Mouse (Mus musculus): ENCODE data around the gene Gm12355. TPM values are rescaled to one million over a fixed set of nuclear protein-coding genes. Genes with fewer than 3 reads are reported as not detected.
A peak's percentile ranks its signal among the peaks of the same experiment; 100 is the strongest.
"Not testable (repeated sequence)": the region's sequence is repeated elsewhere in the genome, so short reads cannot be mapped to it uniquely, and the experiment has no call there.

Gm12355 gene
- polyA plus RNA-seq (2012; rRNA removed) = 0.33 and 0.35 TPM in 2 replicates

- no peaks in the 10 kb centered on the region for H3K27me3 ChIP-seq (ENCODE audit: control insufficient read depth, insufficient read depth, low read length)
- 89% methylated on average over 10 of the region's 10 CpGs for WGBS
- TF ChIP-seq CTCF (IDR thresholded peaks at IDR 0.05; ENCODE audit: borderline replicate concordance, insufficient read depth, low read depth, low read length) = no peak
- no peak for TF ChIP-seq POLR2A (IDR thresholded peaks at IDR 0.05; ENCODE audit: borderline replicate concordance, insufficient read depth, low read length)
- H3K27ac ChIP-seq (ENCODE audit: insufficient read depth, low read length) = no peak within 1 kb of the TSS
- H3K4me3 ChIP-seq (replicated peaks; ENCODE audit: insufficient read depth, low read depth, low read length) = no peak within 1 kb of the TSS
- DNase-seq = no peak
- no peaks in the 10 kb centered on the region for H3K4me1 ChIP-seq (ENCODE audit: control insufficient read depth, insufficient read depth, low read length)
These were observed at the start of gene Gm12355, which contains the start of gene Gsdma3 for GRCm38 (mm10) chr11:98625611-98626410. Gm12355 (minus strand) TSS chr11:98625661. Gsdma3 (plus strand) TSS chr11:98626360.

GRCm38 (mm10) chr11:98673136-98673535, 47.7 kb upstream of the Gm12355 start:
- peak; percentile 49 for TF ChIP-seq CTCF (IDR thresholded peaks at IDR 0.05; ENCODE audit: borderline replicate concordance, insufficient read depth, low read depth, low read length)
- not testable (repeated sequence) for H3K27ac ChIP-seq (ENCODE audit: insufficient read depth, low read length); H3K27me3 ChIP-seq (ENCODE audit: control insufficient read depth, insufficient read depth, low read length); H3K4me1 ChIP-seq (ENCODE audit: control insufficient read depth, insufficient read depth, low read length)
- WGBS = 0% methylated on average over 7 of the region's 7 CpGs
- peak overlapping the region; percentile 34 for H3K4me3 ChIP-seq (replicated peaks; ENCODE audit: insufficient read depth, low read depth, low read length)
- peak; percentile 48 to 55 for DNase-seq

GRCm38 (mm10) chr11:98672482-98672881, 47.0 kb upstream of the Gm12355 start:
- no peaks in the 10 kb centered on the region for H3K4me1 ChIP-seq (ENCODE audit: control insufficient read depth, insufficient read depth, low read length)
- DNase-seq = no peak
- H3K27me3 ChIP-seq (ENCODE audit: control insufficient read depth, insufficient read depth, low read length) = no peaks in the 10 kb centered on the region; the same call in 1 of the 2 replicates
- TF ChIP-seq CTCF (IDR thresholded peaks at IDR 0.05; ENCODE audit: borderline replicate concordance, insufficient read depth, low read depth, low read length) = no peak
- no peak overlapping the region for H3K27ac ChIP-seq (ENCODE audit: insufficient read depth, low read length)
- no peak overlapping the region for H3K4me3 ChIP-seq (replicated peaks; ENCODE audit: insufficient read depth, low read depth, low read length)
- WGBS = 80% methylated on average over 5 of the region's 5 CpGs

- TF ChIP-seq CTCF (IDR thresholded peaks at IDR 0.05; ENCODE audit: borderline replicate concordance, insufficient read depth, low read depth, low read length) (no peak), POLR2A (IDR thresholded peaks at IDR 0.05; ENCODE audit: borderline replicate concordance, insufficient read depth, low read length) (no peak)
- H3K27me3 ChIP-seq (ENCODE audit: control insufficient read depth, insufficient read depth, low read length) = no peaks in the 10 kb centered on the region; the same call in 1 of the 2 replicates
- 28% methylated on average over 5 of the region's 5 CpGs for WGBS
- no peak for DNase-seq
- no peak overlapping the region for H3K27ac ChIP-seq (ENCODE audit: insufficient read depth, low read length)
- no peaks in the 10 kb centered on the region for H3K4me1 ChIP-seq (ENCODE audit: control insufficient read depth, insufficient read depth, low read length)
- no peak overlapping the region for H3K4me3 ChIP-seq (replicated peaks; ENCODE audit: insufficient read depth, low read depth, low read length)
These were observed 46.4 kb upstream of the Gm12355 start for GRCm38 (mm10) chr11:98671857-98672256.

GRCm38 (mm10) chr11:98671284-98671815, 45.9 kb upstream of the Gm12355 start:
- WGBS = 69% methylated on average over 3 of the region's 3 CpGs
- Histone ChIP-seq H3K27me3 (ENCODE audit: control insufficient read depth, insufficient read depth, low read length) (no peaks in the 10 kb centered on the region; the same call in 1 of the 2 replicates), H3K27ac (ENCODE audit: insufficient read depth, low read length) (no peak overlapping the region), H3K4me3 (replicated peaks; ENCODE audit: insufficient read depth, low read depth, low read length) (no peak overlapping the region), H3K4me1 (ENCODE audit: control insufficient read depth, insufficient read depth, low read length) (no peaks in the 10 kb centered on the region)
- DNase-seq = no peak
- TF ChIP-seq CTCF (IDR thresholded peaks at IDR 0.05; ENCODE audit: borderline replicate concordance, insufficient read depth, low read depth, low read length) (no peak), POLR2A (IDR thresholded peaks at IDR 0.05; ENCODE audit: borderline replicate concordance, insufficient read depth, low read length) (no peak)

GRCm38 (mm10) chr11:98668984-98669383, 43.5 kb upstream of the Gm12355 start:
- WGBS = 49% methylated on average over 2 of the region's 2 CpGs
- Histone ChIP-seq H3K27me3 (ENCODE audit: control insufficient read depth, insufficient read depth, low read length) (no peaks in the 10 kb centered on the region; the same call in 1 of the 2 replicates), H3K4me1 (ENCODE audit: control insufficient read depth, insufficient read depth, low read length) (no peaks in the 10 kb centered on the region), H3K27ac (ENCODE audit: insufficient read depth, low read length) (no peak overlapping the region), H3K4me3 (replicated peaks; ENCODE audit: insufficient read depth, low read depth, low read length) (no peak overlapping the region)
- DNase-seq = no peak
- no peak for TF ChIP-seq POLR2A (IDR thresholded peaks at IDR 0.05; ENCODE audit: borderline replicate concordance, insufficient read depth, low read length)
- no peak for TF ChIP-seq CTCF (IDR thresholded peaks at IDR 0.05; ENCODE audit: borderline replicate concordance, insufficient read depth, low read depth, low read length)

GRCm38 (mm10) chr11:98664091-98664490, 38.6 kb upstream of the Gm12355 start, which contains the start of gene Gsdma:
Gsdma (plus strand) TSS chr11:98664351.
- WGBS = 29% methylated on average over 4 of the region's 4 CpGs

GRCm38 (mm10) chr11:98660517-98660916, 35.1 kb upstream of the Gm12355 start:
- TF ChIP-seq POLR2A (IDR thresholded peaks at IDR 0.05; ENCODE audit: borderline replicate concordance, insufficient read depth, low read length) = no peak
- TF ChIP-seq CTCF (IDR thresholded peaks at IDR 0.05; ENCODE audit: borderline replicate concordance, insufficient read depth, low read depth, low read length) = peak; percentile 64
- 8% methylated on average over 6 of the region's 6 CpGs for WGBS
- Histone ChIP-seq H3K27ac (ENCODE audit: insufficient read depth, low read length) (no peak overlapping the region), H3K4me1 (ENCODE audit: control insufficient read depth, insufficient read depth, low read length) (no peaks in the 10 kb centered on the region), H3K27me3 (ENCODE audit: control insufficient read depth, insufficient read depth, low read length) (no peaks in the 10 kb centered on the region), H3K4me3 (replicated peaks; ENCODE audit: insufficient read depth, low read depth, low read length) (no peak overlapping the region)
- DNase-seq = peak in 1 of 2 experiments; percentile 49

More at GRCm38 (mm10) chr11:98664091-98664490, 38.6 kb upstream of the Gm12355 start, which contains the start of gene Gsdma:
- no peak for DNase-seq
- Histone ChIP-seq H3K27me3 (ENCODE audit: control insufficient read depth, insufficient read depth, low read length) (no peaks in the 10 kb centered on the region), H3K27ac (ENCODE audit: insufficient read depth, low read length) (no peak within 1 kb of the TSS), H3K4me3 (replicated peaks; ENCODE audit: insufficient read depth, low read depth, low read length) (no peak within 1 kb of the TSS), H3K4me1 (ENCODE audit: control insufficient read depth, insufficient read depth, low read length) (no peaks in the 10 kb centered on the region)
- TF ChIP-seq CTCF (IDR thresholded peaks at IDR 0.05; ENCODE audit: borderline replicate concordance, insufficient read depth, low read depth, low read length) (no peak), POLR2A (IDR thresholded peaks at IDR 0.05; ENCODE audit: borderline replicate concordance, insufficient read depth, low read length) (no peak)
